Mouse (Mus musculus) heart, adult 18-20 months (tissue): ENCODE measurements around the gene Mfsd14b. TPM values are rescaled to one million over a fixed set of nuclear protein-coding genes. Genes with fewer than 3 reads are reported as not detected.

Experiments used
- DNase-seq, 2 experiments: peaks; one replicate each; pipeline ENCODE4 v3.0.0; 2021 to 2022; ENCODE audit warnings: mixed read lengths in 1 of 2
- long read RNA-seq, 2 experiments: library from polyadenylated mRNA; stranded (forward); transcript quantifications; one replicate each; pipeline ENCODE4 v2.0.0; 2021
- total RNA-seq, 2 experiments: library from RNA; stranded (reverse); gene quantifications; 2 replicates each; pipeline ENCODE4 v1.2.3; 2021

The Mfsd14b gene
- total RNA-seq, result 10 to 100 TPM; 15.1 to 15.8 TPM
- long read RNA-seq, experiment 1, transcript Mfsd14b-203 (12 exons, 3,832 nt), result major isoform, 24 of 26 reads
- long read RNA-seq, experiment 1, partial matches to known transcripts, result 1 of 26 reads
- long read RNA-seq, experiment 1, other reads (novel, unspliced or antisense), result 1 of 26 reads
- long read RNA-seq, experiment 2, transcript Mfsd14b-203 (12 exons, 3,832 nt), result major isoform, 13 of 14 reads
- long read RNA-seq, experiment 2, partial matches to known transcripts, result 0 of 14 reads
- long read RNA-seq, experiment 2, other reads (novel, unspliced or antisense), result 1 of 14 reads

DNA sequence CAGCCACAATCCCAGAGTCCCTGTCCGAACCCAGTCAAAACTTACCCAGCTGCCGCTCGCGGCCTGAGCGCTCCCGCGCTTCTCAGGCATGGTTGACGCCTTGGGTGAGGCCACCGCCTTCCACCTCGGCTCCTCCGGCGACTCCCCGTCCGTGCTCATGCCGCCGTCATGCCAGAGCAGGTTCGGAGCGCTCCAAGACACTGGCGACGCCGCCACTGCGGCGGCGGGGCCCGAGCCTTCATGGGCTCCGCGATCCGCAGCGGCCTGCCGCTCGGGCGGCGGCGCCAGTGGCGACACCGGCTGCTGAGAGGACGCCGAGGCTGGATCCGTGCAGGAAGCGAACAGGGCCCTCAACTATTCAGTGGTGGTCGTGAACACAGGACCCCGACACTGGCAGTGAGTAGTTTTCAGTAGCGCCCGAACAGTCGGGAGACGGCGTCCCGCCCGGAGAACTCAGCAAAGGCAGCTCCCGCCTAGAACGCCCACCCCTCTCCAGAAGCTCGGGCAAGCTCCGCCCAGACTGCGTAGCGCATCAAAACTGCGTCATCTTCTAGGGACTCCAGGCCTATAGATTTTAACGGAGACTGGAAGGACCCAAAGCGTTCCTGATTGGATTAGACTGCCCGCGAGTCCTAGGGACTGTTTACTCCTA lies at the start of gene Mfsd14b:
TSS of gene Mfsd14b (minus strand) at position 517 of the 652 bp plus-strand sequence.
- peak; percentile 94 to 95 for DNase-seq

DNA sequence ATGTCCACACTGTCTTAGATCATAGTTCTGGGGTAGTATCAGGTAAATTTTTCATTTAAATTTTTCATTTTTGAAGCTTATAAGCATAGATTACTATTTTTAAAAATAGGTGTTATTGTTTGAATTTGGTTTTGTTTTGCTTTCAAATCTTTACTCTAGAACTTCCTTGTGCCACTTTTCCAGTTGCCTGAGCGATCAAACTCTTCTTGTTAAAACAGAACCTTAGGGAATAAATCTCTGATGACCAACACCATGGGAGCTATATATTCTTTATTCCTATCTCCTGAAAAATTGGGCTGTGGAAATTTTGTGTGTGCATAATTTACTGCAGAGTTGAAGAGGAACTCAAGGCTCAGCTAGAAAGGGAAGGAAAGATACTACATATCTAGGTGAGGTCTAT lies 37.2 kb upstream of the Mfsd14b start, which contains the start of gene Olfr466:
TSS of gene Olfr466 (plus strand) at position 301 of the 400 bp plus-strand sequence.
- no peak for DNase-seq

- no peak for DNase-seq
These were observed 25.0 kb upstream of the Mfsd14b start, which contains the start of gene Olfr465-ps1 for GRCm38 (mm10) chr13:65137789-65138188. Gene Olfr465-ps1 (plus strand): TSS chr13:65138089.

- DNase-seq, result no peak
These were observed 14.5 kb upstream of the Mfsd14b start for GRCm38 (mm10) chr13:65127063-65127847.

DNA sequence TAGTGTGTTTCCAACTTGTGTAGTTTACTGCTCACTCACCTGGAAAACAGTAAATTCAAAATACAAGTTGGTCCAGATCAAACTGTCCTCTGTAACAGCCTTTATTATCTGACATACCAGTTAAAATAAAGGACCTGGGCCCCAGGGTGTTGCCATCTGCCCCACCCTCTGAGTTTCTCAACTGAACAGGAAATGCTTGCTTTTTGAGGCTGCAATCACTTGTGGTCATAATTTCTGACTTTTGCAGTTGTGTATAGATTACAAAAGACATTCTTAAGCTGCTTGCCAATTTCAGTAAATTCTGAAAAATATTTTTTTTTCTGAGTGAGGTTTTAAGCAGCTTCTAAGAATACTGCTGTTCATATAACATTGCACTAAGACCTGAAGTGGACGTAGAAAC lies 9.3 kb upstream of the Mfsd14b start:
- no peak for DNase-seq

DNA sequence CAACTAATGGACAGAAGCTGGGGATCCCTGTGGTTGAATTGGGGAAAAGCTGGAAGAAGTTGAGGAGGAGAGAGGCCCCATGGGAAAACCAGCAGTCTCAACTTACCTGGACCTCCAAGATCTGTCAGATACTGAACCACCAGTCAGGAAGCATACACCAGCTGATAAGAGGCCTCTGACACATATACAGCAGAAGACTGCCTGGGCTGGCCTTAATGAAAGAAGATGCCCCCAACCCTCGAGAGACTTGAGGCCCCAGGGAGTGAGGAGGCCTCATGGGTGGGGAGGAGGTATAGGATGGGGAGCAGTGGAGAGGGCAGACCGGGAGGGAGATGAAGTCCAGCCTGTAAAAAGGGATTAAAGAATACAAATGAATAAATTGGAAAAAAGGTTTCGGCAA lies 8.2 kb upstream of the Mfsd14b start:
- DNase-seq, result no peak

DNA sequence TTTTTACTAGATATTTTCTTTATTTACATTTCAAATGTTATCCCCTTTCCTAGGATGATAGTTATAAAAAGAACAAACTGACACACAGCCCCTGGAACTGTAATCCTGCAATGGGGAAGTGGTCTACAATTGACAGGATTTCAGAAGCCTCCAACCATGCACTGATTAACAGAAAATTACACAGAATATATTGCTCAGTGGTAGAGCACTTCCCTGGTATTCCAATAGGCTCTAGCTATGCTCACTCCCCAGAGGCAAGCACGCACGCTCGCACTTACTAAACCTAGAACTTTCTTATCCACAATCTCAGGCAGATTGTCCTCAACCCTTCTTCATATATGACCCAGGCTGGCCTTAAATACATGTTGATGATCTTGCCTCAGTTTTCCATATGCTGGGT lies 464 bp upstream of the Mfsd14b start:
- DNase-seq, result peak in 1 of 2 experiments; percentile 9

- peak; percentile 33 to 45 for DNase-seq
These were observed 814 bp downstream of the Mfsd14b start for GRCm38 (mm10) chr13:65111961-65112360.

DNA sequence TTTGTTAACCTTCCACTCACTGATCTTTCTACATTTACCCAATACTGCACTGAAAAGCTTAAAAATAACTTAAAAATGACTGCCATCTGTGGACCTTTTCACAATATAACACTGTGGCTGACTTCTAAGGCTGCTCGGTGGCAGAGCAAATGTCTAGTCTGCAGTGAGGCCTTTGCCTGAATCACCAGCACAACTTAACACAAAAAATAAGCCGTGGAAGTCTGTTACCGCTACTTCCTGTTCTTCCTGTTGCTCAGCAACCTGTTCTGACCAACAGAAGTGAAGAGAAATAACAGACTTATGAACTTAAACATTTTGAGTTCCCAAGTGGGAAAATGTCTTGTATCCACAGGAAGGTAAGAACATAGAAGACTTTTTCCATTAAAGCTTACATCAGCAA lies 11.5 kb downstream of the Mfsd14b start:
- DNase-seq, result no peak

- DNase-seq, result no peak
These were observed 12.1 kb downstream of the Mfsd14b start for GRCm38 (mm10) chr13:65100678-65101077.

- DNase-seq, result no peak
These were observed 15.8 kb downstream of the Mfsd14b start for GRCm38 (mm10) chr13:65097018-65097417.

DNA sequence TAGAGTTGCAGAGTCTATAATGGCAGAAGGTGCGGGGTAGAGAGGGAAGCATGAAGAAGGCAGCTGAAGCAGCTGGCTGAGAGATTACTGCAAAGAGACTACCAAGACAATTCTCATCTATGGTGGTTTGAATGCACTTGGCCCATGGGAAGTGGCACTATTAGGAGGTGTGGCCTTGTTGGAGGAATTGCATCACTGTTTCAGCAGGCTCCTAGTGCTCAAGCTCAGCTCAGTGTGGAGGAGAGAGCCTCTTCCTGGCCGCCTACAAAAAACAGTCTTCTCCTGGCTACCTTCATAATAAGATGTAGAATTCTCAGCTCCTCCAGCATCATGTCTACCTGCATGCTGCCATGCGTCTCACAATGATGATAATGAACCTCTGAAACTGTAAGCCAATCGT lies 16.9 kb downstream of the Mfsd14b start:
- DNase-seq, result no peak

GRCm38 (mm10) chr13:65069969-65070368 lies 42.8 kb downstream of the Mfsd14b start:
- no peak for DNase-seq

DNA sequence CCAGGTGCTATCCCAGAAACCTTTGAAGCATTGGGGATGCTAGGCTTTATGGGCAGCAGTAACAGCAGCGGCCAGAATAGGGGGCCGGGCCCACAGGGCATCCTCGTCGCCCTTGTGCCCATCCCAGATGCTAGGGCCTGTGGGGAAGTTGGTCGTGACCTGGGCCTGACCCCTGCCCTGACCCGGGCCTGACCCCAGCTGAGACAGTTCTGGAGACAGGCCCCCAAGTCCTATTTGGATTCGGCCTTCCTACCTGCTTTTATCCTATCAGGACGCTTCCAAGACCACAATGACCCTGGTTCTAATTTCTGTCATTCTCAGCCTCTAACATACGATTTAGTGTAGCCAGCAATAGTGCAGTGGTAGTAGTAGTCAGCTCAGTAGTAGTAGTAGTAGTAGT lies 60.1 kb downstream of the Mfsd14b start, which contains the start of gene Prss47:
TSS of gene Prss47 (minus strand) at position 101 of the 400 bp plus-strand sequence.
- DNase-seq, result no peak

DNA sequence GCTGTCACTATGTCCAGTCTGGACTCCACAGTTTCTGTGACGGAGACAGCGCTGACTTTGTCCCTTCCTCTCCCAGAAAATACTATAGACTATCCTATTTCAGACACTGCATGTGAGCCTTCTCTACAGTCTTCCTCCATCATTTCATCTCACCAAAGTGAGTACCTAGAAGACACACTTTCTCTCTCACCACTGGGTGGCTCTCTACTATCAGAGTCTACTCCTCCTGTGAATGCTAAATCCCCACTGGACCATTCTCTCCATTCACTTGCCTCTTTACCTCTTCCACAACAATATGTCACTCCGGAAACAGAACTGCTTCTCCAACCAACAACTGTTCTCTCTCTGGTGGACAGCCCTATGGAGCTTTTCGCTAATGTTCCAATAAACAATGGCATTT lies 77.7 kb downstream of the Mfsd14b start:
- peak; percentile 2 to 6 for DNase-seq

- DNase-seq, result no peak
These were observed 80.0 kb downstream of the Mfsd14b start, which contains the start of gene Spata31d1c for GRCm38 (mm10) chr13:65032758-65033157. Gene Spata31d1c (plus strand): TSS chr13:65033058.

Other genes with a start within 250 kb of the Mfsd14b start
- not detected for gene Cntnap3, start 209.0 kb downstream of the Mfsd14b start, total RNA-seq
- gene Spata31, start 195.6 kb downstream of the Mfsd14b start, total RNA-seq, result not detected
- gene Spata31d1c, start 79.9 kb downstream of the Mfsd14b start, total RNA-seq, result not detected
- not detected for gene Prss47, start 60.2 kb downstream of the Mfsd14b start, total RNA-seq
- not detected for gene Olfr465-ps1, start 25.1 kb upstream of the Mfsd14b start, total RNA-seq
- gene Olfr466, start 37.3 kb upstream of the Mfsd14b start, total RNA-seq, result not detected
- not detected for gene Nlrp4f, start 93.0 kb upstream of the Mfsd14b start, total RNA-seq
- not detected for gene Gm10775, start 146.6 kb upstream of the Mfsd14b start, total RNA-seq
- gene Zfp369, start 165.8 kb upstream of the Mfsd14b start, total RNA-seq, result 10 to 100 TPM; 20.7 to 22.6 TPM